Mouse (Mus musculus): ENCODE data around the gene Sp8.

GRCm38 (mm10) chr12:118856151-118856550, 10.0 kb downstream of the Sp8 start:
- TF ChIP-seq CTCF (IDR thresholded peaks at IDR 0.05; ENCODE audit: borderline replicate concordance, control insufficient read depth, extremely low read depth, insufficient read depth, low read length, poor library complexity) (no peak), POLR2A (IDR thresholded peaks at IDR 0.05; ENCODE audit: control insufficient read depth, extremely low read depth, insufficient read depth, low read length, poor library complexity) (no peak)

Data from thymus, adult 2 months (tissue).